Mouse (Mus musculus) bone marrow macrophage, adult 2 months (primary cell): Measurements from ENCODE around the gene Hes7. TPM values are rescaled to one million over a fixed set of nuclear protein-coding genes. Genes with fewer than 3 reads are reported as not detected.

Source experiments
- H3K27ac ChIP-seq: 2 replicates; pipeline ENCODE4 v1.5.1; 2012; ENCODE audit warnings: low read depth, low read length; ENCODE audit not compliant: insufficient read depth
- H3K4me1 ChIP-seq: 2 replicates; pipeline ENCODE4 v1.6.1; 2012; ENCODE audit warnings: low read length; ENCODE audit not compliant: control insufficient read depth, insufficient read depth
- H3K4me3 ChIP-seq: 2 replicates; pipeline ENCODE4 v1.5.1; 2012; ENCODE audit warnings: mild to moderate bottlenecking, low read length, moderate library complexity; ENCODE audit not compliant: insufficient read depth
- CTCF ChIP-seq: IDR thresholded peaks from 2 replicates; pipeline ENCODE4 v1.5.1; 2012; ENCODE audit warnings: low read depth, mild to moderate bottlenecking, low read length, moderate library complexity
- POLR2A ChIP-seq: IDR thresholded peaks from 2 replicates; pipeline ENCODE4 v1.6.1; 2012; ENCODE audit warnings: mild to moderate bottlenecking, low read depth, low read length, borderline replicate concordance
- polyA plus RNA-seq: library from polyadenylated mRNA; stranded (reverse); fragments of >200 nt; gene quantifications from 2 replicates; pipeline ENCODE4 v1.2.4, GENCODE M21; 2012; ENCODE audit not compliant: missing spikeins, insufficient read depth, insufficient read length

The Hes7 gene
- 0.71 and 0.88 TPM in 2 replicates for polyA plus RNA-seq

- Histone ChIP-seq H3K27ac (no peak within 1 kb of the TSS), H3K4me1 (peaks cover 16% of the 10 kb centered on the region), H3K4me3 (peak within 1 kb of the TSS; percentile 72)
- no peak for TF ChIP-seq CTCF
- no peak for TF ChIP-seq POLR2A
These were observed at the start of gene Hes7 for GRCm38 (mm10) chr11:69120221-69121000. Gene Hes7, plus strand, starts transcription at chr11:69120404.

- peak within 1 kb of the TSS; percentile 55 for H3K27ac ChIP-seq
- peak within 1 kb of the TSS; percentile 69 for H3K4me3 ChIP-seq
- no peak for TF ChIP-seq CTCF
- no peak for TF ChIP-seq POLR2A
- peaks cover 23% of the 10 kb centered on the region for H3K4me1 ChIP-seq
These were observed 49.5 kb upstream of the Hes7 start, which contains the start of gene Tmem107 for GRCm38 (mm10) chr11:69070590-69071222. Gene Tmem107, plus strand, starts transcription at chr11:69070806.

GRCm38 (mm10) chr11:69071262-69071661 is 48.9 kb upstream of the Hes7 start:
- peaks cover 23% of the 10 kb centered on the region for H3K4me1 ChIP-seq
- peak overlapping the region; percentile 69 for H3K4me3 ChIP-seq
- 0 out of 2 replicates have a peak overlapping the region, but pooled peaks have one; percentile 3 for H3K27ac ChIP-seq
- TF ChIP-seq CTCF (no peak), POLR2A (no peak)

DNA sequence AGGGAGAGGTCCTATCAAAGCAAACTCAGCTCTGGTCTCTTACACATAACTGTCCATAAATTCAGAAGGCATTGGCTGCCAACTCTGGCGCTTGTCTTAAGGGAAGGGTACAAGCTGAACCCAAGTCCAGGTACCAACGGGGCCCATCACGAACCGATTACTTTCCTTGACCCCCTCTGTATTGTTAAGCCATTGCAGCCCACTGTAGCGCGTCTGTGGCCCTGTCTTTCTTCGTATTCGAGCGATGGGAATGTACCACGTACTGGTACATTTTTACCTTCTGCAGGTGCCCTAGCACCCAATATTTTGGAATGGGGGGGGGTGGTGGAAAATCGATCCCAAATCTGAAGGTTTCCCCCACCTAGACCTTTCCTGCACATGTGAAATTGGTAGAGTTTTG is 48.0 kb upstream of the Hes7 start:
- H3K4me1 ChIP-seq = peaks cover 19% of the 10 kb centered on the region
- H3K27ac ChIP-seq = no peak overlapping the region
- TF ChIP-seq POLR2A = no peak
- no peak for TF ChIP-seq CTCF
- no peak overlapping the region for H3K4me3 ChIP-seq

- Histone ChIP-seq H3K27ac (peak overlapping the region; percentile 19; the same call in 1 of the 2 replicates), H3K4me3 (0 out of 2 replicates have a peak overlapping the region, but pooled peaks have one; percentile 4), H3K4me1 (peaks cover 21% of the 10 kb centered on the region)
- TF ChIP-seq CTCF = no peak
- TF ChIP-seq POLR2A = no peak
These were observed 47.5 kb upstream of the Hes7 start for GRCm38 (mm10) chr11:69072666-69073064.

DNA sequence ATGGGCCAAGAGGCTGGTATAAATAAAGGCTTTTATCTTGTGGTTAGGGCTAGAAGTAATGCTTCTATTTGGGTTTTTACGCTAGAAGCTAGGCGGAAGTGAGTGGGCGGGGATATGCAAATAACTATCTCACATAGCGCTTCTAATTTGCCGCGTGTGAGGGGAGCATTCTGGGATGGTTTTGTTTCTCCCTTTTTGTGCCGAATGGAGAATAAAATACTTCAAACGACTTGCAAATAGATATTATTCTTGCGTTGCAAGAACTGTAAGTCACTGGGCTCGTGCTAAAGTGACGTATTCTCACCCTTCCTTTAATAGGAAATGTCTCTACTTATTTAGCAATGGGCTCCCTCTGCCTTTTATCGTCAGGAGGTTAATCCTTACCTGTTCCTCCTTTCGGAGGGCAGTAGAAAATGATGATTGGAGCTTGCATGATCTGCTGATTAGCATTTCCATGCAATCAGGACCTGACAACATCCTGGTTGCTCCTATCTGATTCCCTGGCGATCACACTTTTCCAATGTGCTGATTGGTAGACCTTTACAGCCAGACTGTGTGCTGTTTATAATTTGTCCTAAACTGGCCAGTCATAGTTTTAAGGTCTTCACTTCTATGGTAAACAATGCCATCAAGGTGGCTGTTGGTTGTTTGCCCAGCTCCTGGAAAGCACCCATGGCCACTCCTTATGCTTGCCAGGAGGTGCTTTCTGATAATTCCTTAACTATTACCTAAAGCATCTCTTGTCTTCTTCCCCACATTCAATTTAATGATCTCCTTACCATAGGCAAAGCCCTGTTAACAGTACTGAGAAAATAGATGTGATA is 46.9 kb upstream of the Hes7 start:
- H3K4me3 ChIP-seq = peak overlapping the region; percentile 21
- TF ChIP-seq CTCF (no peak), POLR2A (peak; percentile 95)
- peak overlapping the region; percentile 86 for H3K27ac ChIP-seq
- peaks cover 25% of the 10 kb centered on the region for H3K4me1 ChIP-seq

GRCm38 (mm10) chr11:69073951-69074775 is 46.0 kb upstream of the Hes7 start:
- Histone ChIP-seq H3K4me3 (no peak overlapping the region), H3K4me1 (peaks cover 31% of the 10 kb centered on the region), H3K27ac (0 out of 2 replicates have a peak overlapping the region, but pooled peaks have one; percentile 1)
- TF ChIP-seq POLR2A = no peak
- TF ChIP-seq CTCF = no peak

DNA sequence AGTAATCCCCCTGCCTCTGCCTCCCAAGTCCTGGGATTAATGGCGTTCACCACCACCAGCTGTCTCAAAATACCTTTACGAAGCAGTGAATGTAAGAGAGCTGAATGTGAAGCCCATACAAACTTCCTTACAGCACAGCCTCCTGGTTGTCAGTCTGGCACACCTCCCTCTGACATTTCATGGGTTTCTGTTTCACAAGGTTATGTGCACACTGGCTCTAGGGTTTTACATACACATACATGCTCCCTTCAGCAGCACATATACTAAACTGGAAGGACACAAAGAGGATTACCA is 45.5 kb upstream of the Hes7 start:
- H3K4me1 ChIP-seq = peaks cover 34% of the 10 kb centered on the region

More for the DNA sequence above, 45.5 kb upstream of the Hes7 start:
- no peak for TF ChIP-seq CTCF
- TF ChIP-seq POLR2A = no peak
- H3K4me3 ChIP-seq = no peak overlapping the region
- no peak overlapping the region for H3K27ac ChIP-seq
